Mouse (Mus musculus): ENCODE measurements around the gene Dmbx1.

- TF ChIP-seq MAFK (IDR thresholded peaks at IDR 0.05; ENCODE audit: insufficient read depth, low read depth, low read length) (no peak), ZNF384 (IDR thresholded peaks at IDR 0.05; ENCODE audit: low read depth, low read length) (no peak), ZC3H11A (IDR thresholded peaks at IDR 0.05; ENCODE audit: borderline replicate concordance, low read depth, low read length) (no peak)
These were observed 15.7 kb upstream of the Dmbx1 start for GRCm38 (mm10) chr4:115955494-115955775.

All from ES-E14 (cell line).